Mouse (Mus musculus): ENCODE measurements around the gene Plpp6. TPM values are rescaled to one million over a fixed set of nuclear protein-coding genes. Genes with fewer than 3 reads are reported as not detected.
"Not testable (repeated sequence)": the region's sequence is repeated elsewhere in the genome, so short reads cannot be mapped to it uniquely, and the experiment has no call there.

The Plpp6 gene
- polyA plus RNA-seq, 1 experiment from 2014 or later = 10.3 TPM

GRCm38 (mm10) chr19:28990194-28990589 lies 26.4 kb downstream of the Plpp6 start, which contains the start of gene Cdc37l1:
TSS of gene Cdc37l1 (plus strand) at chr19:28990352.
- no peaks in the 10 kb centered on the region for H3K9me3 ChIP-seq

GRCm38 (mm10) chr19:28990590-28991221 lies 27.0 kb downstream of the Plpp6 start:
- Histone ChIP-seq H3K36me3 (peaks cover 8% of the 10 kb centered on the region; the same call in 1 of the 2 replicates), H3K27me3 (replicated peaks) (no peaks in the 10 kb centered on the region), H3K4me2 (peak overlapping the region; percentile 59), H3K27ac (peak overlapping the region; percentile 91), H3K4me3 (replicated peaks) (peak overlapping the region; percentile 94), H3K9ac (peak overlapping the region; percentile 72), H3K4me1 (0 out of 2 replicates have a peak, but pooled peaks cover 5% of the 10 kb centered on the region), H3K9me3 (no peaks in the 10 kb centered on the region)
- under 1% methylated on average over 41 of the region's 41 CpGs for WGBS
- peak; percentile 63; the same call in 1 of the 2 replicates for ATAC-seq (ENCODE audit: insufficient read depth, low FRiP score, low read depth)

More at GRCm38 (mm10) chr19:28990194-28990589, 26.4 kb downstream of the Plpp6 start, which contains the start of gene Cdc37l1:
- Histone ChIP-seq H3K4me2 (peak within 1 kb of the TSS; percentile 59), H3K27ac (peak within 1 kb of the TSS; percentile 91), H3K36me3 (peaks cover 6% of the 10 kb centered on the region; the same call in 1 of the 2 replicates), H3K9ac (peak within 1 kb of the TSS; percentile 72), H3K4me1 (0 out of 2 replicates have a peak, but pooled peaks cover 5% of the 10 kb centered on the region), H3K27me3 (replicated peaks) (no peaks in the 10 kb centered on the region), H3K4me3 (replicated peaks) (peak within 1 kb of the TSS; percentile 94)
- under 1% methylated on average over 37 of the region's 37 CpGs for WGBS
- ATAC-seq (ENCODE audit: insufficient read depth, low FRiP score, low read depth) = peak; percentile 98

GRCm38 (mm10) chr19:28991391-28991790 lies 27.6 kb downstream of the Plpp6 start:
- Histone ChIP-seq H3K4me1 (0 out of 2 replicates have a peak, but pooled peaks cover 5% of the 10 kb centered on the region), H3K4me2 (peak overlapping the region; percentile 59), H3K27ac (peak overlapping the region; percentile 91; the same call in 1 of the 2 replicates), H3K36me3 (peaks cover 8% of the 10 kb centered on the region; the same call in 1 of the 2 replicates), H3K9me3 (no peaks in the 10 kb centered on the region), H3K9ac (peak overlapping the region; percentile 72; the same call in 1 of the 2 replicates), H3K27me3 (replicated peaks) (no peaks in the 10 kb centered on the region), H3K4me3 (replicated peaks) (peak overlapping the region; percentile 94)
- ATAC-seq (ENCODE audit: insufficient read depth, low FRiP score, low read depth) = no peak
- 63% methylated on average over 5 of the region's 5 CpGs for WGBS

- peaks cover 14% of the 10 kb centered on the region; the same call in 1 of the 2 replicates for H3K36me3 ChIP-seq
- peak overlapping the region; percentile 3; the same call in 1 of the 2 replicates for H3K27ac ChIP-seq
- H3K9me3 ChIP-seq = no peaks in the 10 kb centered on the region
- H3K4me2 ChIP-seq = no peak overlapping the region
- no peak overlapping the region for H3K9ac ChIP-seq
- WGBS = 72% methylated on average over 7 of the region's 7 CpGs
- no peak overlapping the region for H3K4me3 ChIP-seq (replicated peaks)
- no peak for ATAC-seq (ENCODE audit: insufficient read depth, low FRiP score, low read depth)
- 0 out of 2 replicates have a peak, but pooled peaks cover 5% of the 10 kb centered on the region for H3K4me1 ChIP-seq
- H3K27me3 ChIP-seq (replicated peaks) = no peaks in the 10 kb centered on the region
Observed at GRCm38 (mm10) chr19:28994870-28995269, 31.1 kb downstream of the Plpp6 start.

GRCm38 (mm10) chr19:28995366-28995765 lies 31.6 kb downstream of the Plpp6 start:
- peaks cover 19% of the 10 kb centered on the region; the same call in 1 of the 2 replicates for H3K36me3 ChIP-seq
- H3K9me3 ChIP-seq = no peaks in the 10 kb centered on the region
- H3K9ac ChIP-seq = no peak overlapping the region
- 0 out of 2 replicates have a peak, but pooled peaks cover 5% of the 10 kb centered on the region for H3K4me1 ChIP-seq
- H3K27ac ChIP-seq = no peak overlapping the region
- 83% methylated on average over 5 of the region's 5 CpGs for WGBS
- no peaks in the 10 kb centered on the region for H3K27me3 ChIP-seq (replicated peaks)
- H3K4me3 ChIP-seq (replicated peaks) = no peak overlapping the region
- H3K4me2 ChIP-seq = no peak overlapping the region
- no peak for ATAC-seq (ENCODE audit: insufficient read depth, low FRiP score, low read depth)

- no peak overlapping the region for H3K9ac ChIP-seq
- H3K4me1 ChIP-seq = no peaks in the 10 kb centered on the region
- no peak for ATAC-seq (ENCODE audit: insufficient read depth, low FRiP score, low read depth)
- 77% methylated on average over 4 of the region's 4 CpGs for WGBS
- peaks cover 32% of the 10 kb centered on the region; the same call in 1 of the 2 replicates for H3K36me3 ChIP-seq
- H3K27me3 ChIP-seq (replicated peaks) = no peaks in the 10 kb centered on the region
- no peaks in the 10 kb centered on the region for H3K9me3 ChIP-seq
- no peak overlapping the region for H3K27ac ChIP-seq
- no peak overlapping the region for H3K4me2 ChIP-seq
- H3K4me3 ChIP-seq (replicated peaks) = no peak overlapping the region
Observed at GRCm38 (mm10) chr19:28997976-28998630, 34.4 kb downstream of the Plpp6 start.

- not testable (repeated sequence) for ATAC-seq (ENCODE audit: insufficient read depth, low FRiP score, low read depth); H3K9me3 ChIP-seq; H3K27ac ChIP-seq; H3K4me1 ChIP-seq; H3K4me2 ChIP-seq; H3K4me3 ChIP-seq (replicated peaks); H3K9ac ChIP-seq; H3K27me3 ChIP-seq (replicated peaks)
- peaks cover 25% of the 10 kb centered on the region for H3K36me3 ChIP-seq
- 96% methylated on average over 16 of the region's 16 CpGs for WGBS
Observed at GRCm38 (mm10) chr19:29000321-29000720, 36.6 kb downstream of the Plpp6 start.

GRCm38 (mm10) chr19:29008069-29008706 lies 44.4 kb downstream of the Plpp6 start:
- H3K36me3 ChIP-seq = peaks cover 21% of the 10 kb centered on the region
- H3K27me3 ChIP-seq (replicated peaks) = no peaks in the 10 kb centered on the region
- H3K27ac ChIP-seq = no peak overlapping the region
- 84% methylated on average over 3 of the region's 3 CpGs for WGBS
- no peak for ATAC-seq (ENCODE audit: insufficient read depth, low FRiP score, low read depth)
- H3K4me2 ChIP-seq = no peak overlapping the region
- H3K9me3 ChIP-seq = no peaks in the 10 kb centered on the region
- no peaks in the 10 kb centered on the region for H3K4me1 ChIP-seq
- no peak overlapping the region for H3K4me3 ChIP-seq (replicated peaks)
- no peak overlapping the region for H3K9ac ChIP-seq

GRCm38 (mm10) chr19:29009046-29009445 lies 45.3 kb downstream of the Plpp6 start:
- H3K9me3 ChIP-seq = no peaks in the 10 kb centered on the region
- H3K27me3 ChIP-seq (replicated peaks) = no peaks in the 10 kb centered on the region
- H3K4me1 ChIP-seq = no peaks in the 10 kb centered on the region
- no peak overlapping the region for H3K27ac ChIP-seq
- no peak for ATAC-seq (ENCODE audit: insufficient read depth, low FRiP score, low read depth)
- no peak overlapping the region for H3K4me2 ChIP-seq
- no peak overlapping the region for H3K4me3 ChIP-seq (replicated peaks)
- H3K36me3 ChIP-seq = peaks cover 21% of the 10 kb centered on the region
- 96% methylated on average over 11 of the region's 11 CpGs for WGBS
- no peak overlapping the region for H3K9ac ChIP-seq

- no peaks in the 10 kb centered on the region for H3K4me1 ChIP-seq
- H3K27me3 ChIP-seq (replicated peaks) = no peaks in the 10 kb centered on the region
- no peak overlapping the region for H3K4me3 ChIP-seq (replicated peaks)
- 90% methylated on average over 12 of the region's 12 CpGs for WGBS
- ATAC-seq (ENCODE audit: insufficient read depth, low FRiP score, low read depth) = no peak
- no peak overlapping the region for H3K4me2 ChIP-seq
- H3K27ac ChIP-seq = no peak overlapping the region
- H3K9me3 ChIP-seq = no peaks in the 10 kb centered on the region
- no peak overlapping the region for H3K9ac ChIP-seq
- peaks cover 33% of the 10 kb centered on the region for H3K36me3 ChIP-seq
Observed at GRCm38 (mm10) chr19:29011355-29011990, 47.7 kb downstream of the Plpp6 start.

- Histone ChIP-seq H3K27me3 (replicated peaks) (no peaks in the 10 kb centered on the region), H3K9me3 (no peaks in the 10 kb centered on the region), H3K36me3 (peaks cover 39% of the 10 kb centered on the region), H3K4me2 (no peak overlapping the region), H3K4me1 (no peaks in the 10 kb centered on the region), H3K4me3 (replicated peaks) (no peak overlapping the region), H3K9ac (no peak overlapping the region), H3K27ac (no peak overlapping the region)
- WGBS = 79% methylated on average over 5 of the region's 5 CpGs
- ATAC-seq (ENCODE audit: insufficient read depth, low FRiP score, low read depth) = no peak
Observed at GRCm38 (mm10) chr19:29014466-29015055, 50.8 kb downstream of the Plpp6 start.

Data from stomach, embryonic 15.5 days (tissue).